Comparison of ENCODE assay signal across 16 mouse cellular contexts in the genomic region with DNA sequence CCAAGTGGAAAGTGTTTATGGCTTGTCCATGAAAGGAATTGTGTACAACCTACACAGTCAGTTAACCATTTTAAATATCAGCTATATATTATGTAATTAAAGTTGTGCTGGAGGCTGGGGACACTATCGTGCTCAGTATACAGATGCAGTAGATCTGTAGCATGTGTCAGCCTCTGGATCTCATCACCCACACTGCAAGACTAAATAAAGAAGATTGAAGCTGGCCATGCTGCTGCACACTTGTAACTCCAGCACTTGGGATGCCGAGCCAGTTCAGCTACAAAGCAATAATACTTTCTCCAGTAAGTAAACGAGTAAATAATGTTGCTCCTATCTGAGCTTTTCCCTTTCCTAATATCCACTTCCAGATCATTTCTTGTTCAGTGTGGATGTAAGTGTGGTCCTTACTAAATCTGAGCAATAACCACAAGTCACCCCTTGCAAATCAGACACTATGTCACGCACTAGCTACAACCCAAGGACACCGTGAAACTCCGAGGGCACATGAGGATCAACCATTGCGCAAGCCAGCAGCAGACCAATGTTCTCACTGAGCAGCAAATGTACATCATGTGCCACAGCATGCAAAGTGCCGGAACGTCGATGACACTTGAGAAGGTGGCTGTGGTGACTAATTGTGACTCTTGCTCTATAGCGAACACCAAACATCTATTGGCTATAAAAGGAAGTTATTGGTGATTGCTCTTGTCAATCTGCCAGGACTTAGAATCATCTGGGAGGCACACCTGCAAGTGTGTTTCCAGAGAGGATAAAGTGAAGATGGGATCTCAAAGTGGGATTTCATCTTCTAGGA. TPM values are rescaled to one million over a fixed set of nuclear protein-coding genes. Genes with fewer than 3 reads are reported as not detected.
DNase-seq lines count a peak whose midpoint lies in the region; ATAC-seq and TF ChIP-seq lines count a peak whose summit lies in the region.
"Had no signal": no experiment of that assay in that cellular context is flagged by ENCODE, and none has a peak within 500 bp of the region (broad histone marks: within the 10 kb centered on the region; RNA-seq: fewer than 3 reads in every experiment).

No protein-coding gene starts in this region.

- DNase-seq in gastrocnemius, postnatal 25 days: peak; percentile 64
- DNase-seq in gastrocnemius, postnatal 4 days (ENCODE audit: low spot score in 2 of 2): no peak
- no peak for DNase-seq in forebrain, embryonic 11.5 days (ENCODE audit: low spot score)
- no peak for DNase-seq in testis, postnatal 10 days (ENCODE audit: low spot score)
- no peak for DNase-seq in thymus, postnatal 10 days (ENCODE audit: low spot score in 2 of 2)
- DNase-seq: cerebellum, postnatal 10 days; lung, embryonic 14.5 days had no signal

- no peak overlapping the region for H3K4me3 ChIP-seq in C2C12 (ENCODE audit: insufficient read depth, poor library complexity, severe bottlenecking)
- no peak overlapping the region for H3K4me3 ChIP-seq in brown adipose tissue, adult 24 weeks (ENCODE audit: insufficient read depth, low read depth, low read length)
- H3K4me3 ChIP-seq in lung, embryonic 16.5 days (ENCODE audit: low read length): no peak overlapping the region
- H3K4me3 ChIP-seq in forebrain, embryonic 11.5 days (ENCODE audit: low read depth, low read length): no peak overlapping the region
- H3K4me3 ChIP-seq: embryonic facial prominence, embryonic 10.5 days; left cerebral cortex, adult 2 months; midbrain, embryonic 12.5 days; neural tube, embryonic 12.5 days had no signal

- peak; percentile 57; the same call in 1 of the 2 replicates for ATAC-seq in lung, embryonic 16.5 days (ENCODE audit: low read depth)
- no peak for ATAC-seq in forebrain, embryonic 11.5 days (replicated peaks; ENCODE audit: low FRiP score)
- ATAC-seq: inflammation-experienced regulatory T-cells, adult 6 months had no signal

- H3K9ac ChIP-seq in lung, embryonic 16.5 days (ENCODE audit: low read length): no peak overlapping the region
- no peak overlapping the region for H3K9ac ChIP-seq in forebrain, embryonic 11.5 days (ENCODE audit: low read length)
- H3K9ac ChIP-seq: lung, embryonic 14.5 days; midbrain, embryonic 12.5 days; neural tube, embryonic 12.5 days had no signal

- no peaks in the 10 kb centered on the region for H3K9me3 ChIP-seq in lung, embryonic 16.5 days (ENCODE audit: control insufficient read depth, low read length)
- no peaks in the 10 kb centered on the region for H3K9me3 ChIP-seq in forebrain, embryonic 11.5 days (ENCODE audit: control insufficient read depth, low read length)
- H3K9me3 ChIP-seq: embryonic facial prominence, embryonic 10.5 days; midbrain, embryonic 12.5 days; neural tube, embryonic 12.5 days had no signal

- H3ac ChIP-seq in C2C12 (ENCODE audit: control insufficient read depth, insufficient read length, low read depth): no peak overlapping the region

- no peak overlapping the region for H3K4me2 ChIP-seq in lung, embryonic 16.5 days (ENCODE audit: low read depth, low read length)
- H3K4me2 ChIP-seq in forebrain, embryonic 11.5 days (ENCODE audit: low read depth, low read length, severe bottlenecking): no peak overlapping the region
- H3K4me2 ChIP-seq: lung, embryonic 14.5 days; midbrain, embryonic 12.5 days; neural tube, embryonic 12.5 days had no signal

- H3K4me1 ChIP-seq in brown adipose tissue, adult 24 weeks (ENCODE audit: control insufficient read depth, insufficient read depth, insufficient read length, low read length): peaks cover 8% of the 10 kb centered on the region; the same call in 1 of the 2 replicates
- no peaks in the 10 kb centered on the region for H3K4me1 ChIP-seq in lung, embryonic 16.5 days (replicated peaks; ENCODE audit: control insufficient read depth, insufficient read depth, low read length)
- H3K4me1 ChIP-seq in forebrain, embryonic 11.5 days (replicated peaks; ENCODE audit: control insufficient read depth, insufficient read depth, low read length): no peaks in the 10 kb centered on the region
- H3K4me1 ChIP-seq: neural tube, embryonic 12.5 days had no signal

- no peaks in the 10 kb centered on the region for H3K27me3 ChIP-seq in C2C12 (ENCODE audit: control insufficient read depth, insufficient read depth, insufficient read length)
- no peaks in the 10 kb centered on the region for H3K27me3 ChIP-seq in lung, embryonic 16.5 days (ENCODE audit: control insufficient read depth, insufficient read depth, low read depth, low read length)
- H3K27me3 ChIP-seq in forebrain, embryonic 11.5 days (ENCODE audit: control insufficient read depth, insufficient read depth, low read length): no peaks in the 10 kb centered on the region
- H3K27me3 ChIP-seq: midbrain, embryonic 12.5 days; neural tube, embryonic 12.5 days had no signal

- 72% methylated on average over 11 of the region's 11 CpGs for WGBS in lung, embryonic 16.5 days
- 92% methylated on average over 11 of the region's 11 CpGs for WGBS in forebrain, embryonic 11.5 days

- no peaks in the 10 kb centered on the region for H3K36me3 ChIP-seq in C2C12 (ENCODE audit: control insufficient read depth, insufficient read depth)
- H3K36me3 ChIP-seq in lung, embryonic 16.5 days (ENCODE audit: control insufficient read depth, insufficient read depth, low read length): no peaks in the 10 kb centered on the region
- H3K36me3 ChIP-seq in forebrain, embryonic 11.5 days (ENCODE audit: control insufficient read depth, insufficient read depth, low read length): no peaks in the 10 kb centered on the region
- H3K36me3 ChIP-seq: embryonic facial prominence, embryonic 10.5 days; midbrain, embryonic 12.5 days; neural tube, embryonic 12.5 days had no signal

- no peak for TF ChIP-seq CTCF in C2C12 (IDR thresholded peaks at IDR 0.05; ENCODE audit: control insufficient read depth, insufficient read depth, insufficient read length)

- H3K79me3 ChIP-seq in C2C12 (ENCODE audit: low read depth): no peaks in the 10 kb centered on the region

- H3K27ac ChIP-seq in brown adipose tissue, adult 24 weeks (replicated peaks; ENCODE audit: low read depth, low read length): 0 out of 2 replicates have a peak overlapping the region, but pooled peaks have one; percentile 81
- no peak overlapping the region for H3K27ac ChIP-seq in lung, embryonic 16.5 days (ENCODE audit: low read length)
- H3K27ac ChIP-seq in forebrain, embryonic 11.5 days (ENCODE audit: low read depth, low read length): no peak overlapping the region
- H3K27ac ChIP-seq: embryonic facial prominence, embryonic 10.5 days; left cerebral cortex, adult 2 months; midbrain, embryonic 12.5 days; neural tube, embryonic 12.5 days had no signal

- no peaks in the 10 kb centered on the region for H3K79me2 ChIP-seq in C2C12 (ENCODE audit: control insufficient read depth, insufficient read depth)

TF ChIP-seq in C2C12, 6 proteins besides CTCF, POLR2A, EP300 and RAD21:
- TF ChIP-seq CEBPB (IDR thresholded peaks at IDR 0.05; ENCODE audit: low read depth): peak; percentile 83
- TF ChIP-seq FOSL1 (IDR thresholded peaks at IDR 0.05; ENCODE audit: insufficient read depth, low read length, poor library complexity, severe bottlenecking): no peak
- no peak for TF ChIP-seq MAX (IDR thresholded peaks at IDR 0.05)

RNA-seq across cellular contexts. Expression of gene Kcnv2, which starts 9.9 kb away (rescaled TPM):
- total RNA-seq in gastrocnemius, postnatal 25 days (2021): under 1 TPM; 0.05 TPM
- total RNA-seq in gastrocnemius, postnatal 4 days (2021): under 1 TPM in 1 of 2 experiments, not detected in 1; 0.08 TPM
- not detected for polyA plus RNA-seq in C2C12 (2012; fragmentation: generic; extraction: Trizol)
- not detected in 2 replicates for polyA plus RNA-seq in brown adipose tissue, adult 24 weeks (2012; ENCODE audit: insufficient read depth, insufficient read length, missing spikeins)
- polyA plus RNA-seq in lung, embryonic 16.5 days (2015; fragmentation: Nextera tagmentation; extraction: Ambion mirVana): 0.04 and 0.08 TPM in 2 replicates
- not detected in 2 replicates for polyA plus RNA-seq in forebrain, embryonic 11.5 days (2014; fragmentation: Nextera tagmentation; extraction: Ambion mirVana)
- total RNA-seq: hematopoietic stem cell, adult 5-6 weeks; left cerebral cortex, adult 2 months had no signal
- polyA plus RNA-seq: inflammation-experienced regulatory T-cells, adult 6 months; lung, embryonic 14.5 days had no signal
